Mouse (Mus musculus): ENCODE data around the gene Iah1. TPM values are rescaled to one million over a fixed set of nuclear protein-coding genes. Genes with fewer than 3 reads are reported as not detected.

The Iah1 gene
- polyA plus RNA-seq, 1 experiment from 2014 or later: 55.8 TPM

- H3K36me3 ChIP-seq (ENCODE audit: control insufficient read depth, insufficient read depth): no peaks in the 10 kb centered on the region
- H3K4me3 ChIP-seq (ENCODE audit: low read depth, low read length): no peak overlapping the region
- H3K27ac ChIP-seq (ENCODE audit: low read length): no peak overlapping the region
- ATAC-seq (ENCODE audit: low read depth): no peak
- H3K4me1 ChIP-seq (ENCODE audit: control insufficient read depth, low read depth, low read length): peaks cover 7% of the 10 kb centered on the region
- H3K27me3 ChIP-seq (ENCODE audit: control insufficient read depth, insufficient read depth, low read depth, low read length): no peaks in the 10 kb centered on the region
- no peaks in the 10 kb centered on the region for H3K9me3 ChIP-seq (replicated peaks; ENCODE audit: control insufficient read depth, low read length)
- 93% methylated on average over 1 of the region's 1 CpGs for WGBS (ENCODE audit: insufficient replicate concordance)
- no peak overlapping the region for H3K9ac ChIP-seq (ENCODE audit: low read depth, low read length)
- H3K4me2 ChIP-seq (ENCODE audit: low read depth, low read length): no peak overlapping the region
These were observed 53.9 kb downstream of the Iah1 start for GRCm38 (mm10) chr12:21370035-21370611.

GRCm38 (mm10) chr12:21373100-21373819 is 57.1 kb downstream of the Iah1 start, which contains the start of gene Adam17:
TSS of gene Adam17 (minus strand) at chr12:21373632.
- H3K27ac ChIP-seq (ENCODE audit: low read length): peak within 1 kb of the TSS; percentile 98
- peak; percentile 97 for ATAC-seq (ENCODE audit: low read depth)
- under 1% methylated on average over 55 of the region's 55 CpGs for WGBS (ENCODE audit: insufficient replicate concordance)
- peak within 1 kb of the TSS; percentile 93 for H3K9ac ChIP-seq (ENCODE audit: low read depth, low read length)
- H3K4me1 ChIP-seq (ENCODE audit: control insufficient read depth, low read depth, low read length): peaks cover 11% of the 10 kb centered on the region
- peak within 1 kb of the TSS; percentile 91 for H3K4me3 ChIP-seq (ENCODE audit: low read depth, low read length)
- peak within 1 kb of the TSS; percentile 95 for H3K4me2 ChIP-seq (ENCODE audit: low read depth, low read length)
- H3K36me3 ChIP-seq (ENCODE audit: control insufficient read depth, insufficient read depth): no peaks in the 10 kb centered on the region
- no peaks in the 10 kb centered on the region for H3K27me3 ChIP-seq (ENCODE audit: control insufficient read depth, insufficient read depth, low read depth, low read length)
- H3K9me3 ChIP-seq (replicated peaks; ENCODE audit: control insufficient read depth, low read length): no peaks in the 10 kb centered on the region

Other genes with a start within 250 kb of the Iah1 start
- gene Cpsf3, start 31.0 kb upstream of the Iah1 start, polyA plus RNA-seq (2015; fragmentation: Nextera tagmentation; extraction: Ambion mirVana): 39.6 and 40.9 TPM in 2 replicates
- gene Itgb1bp1, start 30.1 kb upstream of the Iah1 start, polyA plus RNA-seq (2015; fragmentation: Nextera tagmentation; extraction: Ambion mirVana): 19.3 and 20.3 TPM in 2 replicates
- 15.8 and 16.3 TPM in 2 replicates for gene Adam17, start 57.2 kb downstream of the Iah1 start, polyA plus RNA-seq (2015; fragmentation: Nextera tagmentation; extraction: Ambion mirVana)
- 161 and 182 TPM in 2 replicates for gene Ywhaq, start 101.2 kb downstream of the Iah1 start, polyA plus RNA-seq (2015; fragmentation: Nextera tagmentation; extraction: Ambion mirVana)